Mouse (Mus musculus): Measurements from ENCODE around the gene Csgalnact2.
A peak's percentile ranks its signal among the peaks of the same experiment; 100 is the strongest.

Csgalnact2 gene

GRCm38 (mm10) chr6:118138731-118139709 is at the start of gene Csgalnact2:
Gene Csgalnact2, minus strand, starts transcription at chr6:118139140.
- peak; percentile 94 for DNase-seq

- DNase-seq: peak; percentile 15
Observed at GRCm38 (mm10) chr6:118188599-118188998, 49.7 kb upstream of the Csgalnact2 start.

- DNase-seq: no peak
Observed at GRCm38 (mm10) chr6:118187285-118187641, 48.3 kb upstream of the Csgalnact2 start.

GRCm38 (mm10) chr6:118186620-118187284 is 47.8 kb upstream of the Csgalnact2 start:
- DNase-seq: no peak

- no peak for DNase-seq
Observed at GRCm38 (mm10) chr6:118184126-118184525, 45.2 kb upstream of the Csgalnact2 start.

- DNase-seq: no peak
Observed at GRCm38 (mm10) chr6:118180085-118180423, 41.1 kb upstream of the Csgalnact2 start.

- DNase-seq: peak; percentile 64
Observed at GRCm38 (mm10) chr6:118179316-118180084, 40.6 kb upstream of the Csgalnact2 start.

- no peak for DNase-seq
Observed at GRCm38 (mm10) chr6:118173975-118174328, 35.0 kb upstream of the Csgalnact2 start.

GRCm38 (mm10) chr6:118173251-118173974 is 34.5 kb upstream of the Csgalnact2 start:
- DNase-seq: no peak

GRCm38 (mm10) chr6:118171386-118171785 is 32.4 kb upstream of the Csgalnact2 start:
- DNase-seq: no peak

GRCm38 (mm10) chr6:118168106-118168505 is 29.2 kb upstream of the Csgalnact2 start:
- no peak for DNase-seq

- peak; percentile 16 for DNase-seq
Observed at GRCm38 (mm10) chr6:118167013-118167412, 28.1 kb upstream of the Csgalnact2 start.

- no peak for DNase-seq
Observed at GRCm38 (mm10) chr6:118165516-118165915, 26.6 kb upstream of the Csgalnact2 start.

- peak; percentile 0 for DNase-seq
Observed at GRCm38 (mm10) chr6:118164691-118165090, 25.8 kb upstream of the Csgalnact2 start.

GRCm38 (mm10) chr6:118163086-118163485 is 24.1 kb upstream of the Csgalnact2 start:
- peak; percentile 0 for DNase-seq

GRCm38 (mm10) chr6:118162457-118163082 is 23.6 kb upstream of the Csgalnact2 start:
- DNase-seq: no peak

- DNase-seq: no peak
Observed at GRCm38 (mm10) chr6:118153091-118153490, 14.2 kb upstream of the Csgalnact2 start.

- no peak for DNase-seq
Observed at GRCm38 (mm10) chr6:118150988-118151387, 12.0 kb upstream of the Csgalnact2 start.

GRCm38 (mm10) chr6:118150538-118150937 is 11.6 kb upstream of the Csgalnact2 start:
- no peak for DNase-seq

GRCm38 (mm10) chr6:118150128-118150527 is 11.2 kb upstream of the Csgalnact2 start:
- no peak for DNase-seq

- no peak for DNase-seq
Observed at GRCm38 (mm10) chr6:118140961-118141360, 2.0 kb upstream of the Csgalnact2 start.

- no peak for DNase-seq
Observed at GRCm38 (mm10) chr6:118137148-118137547, 1.8 kb downstream of the Csgalnact2 start.
